Mouse (Mus musculus) thymus, postnatal 10 days (tissue): ENCODE results near the gene Aqp6.

ENCODE experiments used
- DNase-seq, 2 experiments: peaks; one replicate each; pipeline ENCODE4 v3.0.0; 2021; ENCODE audit warnings: low spot score in 2 of 2

The Aqp6 gene

DNA sequence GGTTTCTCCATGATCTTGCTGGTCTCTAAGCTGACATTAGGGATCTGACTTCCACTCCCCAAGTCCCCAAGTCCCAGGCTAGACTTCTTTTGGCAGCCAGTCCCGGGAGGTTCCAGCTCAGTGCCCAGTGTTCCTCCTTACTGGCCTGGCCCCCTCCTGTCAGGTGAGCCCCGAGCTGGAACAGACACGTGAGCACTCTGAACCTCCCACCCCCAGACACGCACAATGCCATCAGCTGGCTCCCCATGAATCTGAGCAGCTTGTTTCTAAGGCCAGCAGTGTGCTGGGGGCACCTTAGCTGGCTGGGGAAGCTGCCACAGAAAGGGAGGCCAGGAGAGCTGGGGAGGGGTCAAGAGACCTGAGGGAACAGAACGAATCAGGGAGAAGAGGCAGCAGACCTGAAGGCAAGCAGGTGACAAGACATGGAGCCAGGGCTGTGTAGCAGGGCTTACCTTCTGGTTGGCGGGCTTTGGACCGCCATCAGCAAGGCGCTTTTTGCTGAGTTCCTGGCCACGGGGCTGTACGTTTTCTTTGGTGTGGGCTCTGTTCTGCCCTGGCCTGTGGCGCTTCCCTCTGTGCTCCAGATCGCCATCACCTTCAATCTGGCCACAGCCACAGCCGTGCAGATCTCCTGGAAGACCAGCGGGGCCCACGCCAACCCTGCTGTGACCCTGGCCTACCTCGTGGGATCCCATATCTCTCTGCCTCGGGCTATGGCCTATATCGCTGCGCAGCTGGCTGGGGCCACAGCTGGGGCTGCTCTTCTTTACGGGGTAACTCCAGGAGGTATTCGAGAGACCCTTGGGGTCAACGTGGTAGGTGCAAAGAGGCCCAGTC, at the start of gene Aqp6:
Gene Aqp6 (plus strand): TSS at position 415 of the 837 bp plus-strand sequence.
- no peak for DNase-seq

GRCm38 (mm10) chr15:99553767-99554166, 47.4 kb upstream of the Aqp6 start:
- DNase-seq: no peak

GRCm38 (mm10) chr15:99558947-99559346, 42.3 kb upstream of the Aqp6 start:
- no peak for DNase-seq

GRCm38 (mm10) chr15:99560246-99560645, 41.0 kb upstream of the Aqp6 start:
- no peak for DNase-seq

DNA sequence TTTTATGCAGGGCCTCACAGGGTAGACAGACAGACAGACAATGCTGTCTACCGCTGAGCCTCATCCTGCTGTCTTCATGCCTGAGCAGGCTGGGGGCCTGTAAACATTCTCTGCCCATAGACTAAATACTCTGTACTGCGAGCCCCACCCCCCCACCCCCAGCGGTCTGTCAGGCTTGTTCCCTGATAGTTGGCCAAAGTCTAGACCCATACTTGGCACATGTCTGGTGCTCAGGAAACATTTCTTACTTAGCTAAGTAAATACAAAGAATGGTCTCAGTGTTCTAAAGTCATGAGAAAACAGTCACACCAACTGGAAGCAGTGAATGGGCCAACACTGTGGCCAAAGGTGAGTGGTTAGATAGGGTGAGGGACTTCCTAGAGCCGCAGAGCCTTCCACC, 33.8 kb upstream of the Aqp6 start:
- no peak for DNase-seq

- no peak for DNase-seq
Observed at GRCm38 (mm10) chr15:99568682-99569081, 32.5 kb upstream of the Aqp6 start.

DNA sequence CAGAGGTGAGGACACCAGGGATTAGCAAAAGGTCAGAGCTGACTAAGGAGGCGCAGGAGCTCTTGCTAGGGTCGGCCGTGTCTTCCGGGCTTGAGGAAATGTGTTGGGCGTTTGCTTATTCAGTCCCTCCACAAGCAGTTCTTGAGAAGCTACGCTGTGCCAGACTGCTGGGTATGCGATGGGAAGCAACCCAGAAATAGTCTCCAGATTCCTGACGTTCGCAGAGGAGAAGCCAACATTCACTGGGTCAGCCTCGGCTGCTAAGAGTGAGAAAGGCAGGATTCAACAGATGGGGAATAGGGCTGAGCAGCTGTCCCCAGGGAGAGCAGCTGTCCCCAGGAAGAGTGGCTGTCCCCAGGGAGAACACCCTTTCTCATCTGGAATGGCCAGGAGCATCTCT, 32.1 kb upstream of the Aqp6 start:
- DNase-seq: no peak

DNA sequence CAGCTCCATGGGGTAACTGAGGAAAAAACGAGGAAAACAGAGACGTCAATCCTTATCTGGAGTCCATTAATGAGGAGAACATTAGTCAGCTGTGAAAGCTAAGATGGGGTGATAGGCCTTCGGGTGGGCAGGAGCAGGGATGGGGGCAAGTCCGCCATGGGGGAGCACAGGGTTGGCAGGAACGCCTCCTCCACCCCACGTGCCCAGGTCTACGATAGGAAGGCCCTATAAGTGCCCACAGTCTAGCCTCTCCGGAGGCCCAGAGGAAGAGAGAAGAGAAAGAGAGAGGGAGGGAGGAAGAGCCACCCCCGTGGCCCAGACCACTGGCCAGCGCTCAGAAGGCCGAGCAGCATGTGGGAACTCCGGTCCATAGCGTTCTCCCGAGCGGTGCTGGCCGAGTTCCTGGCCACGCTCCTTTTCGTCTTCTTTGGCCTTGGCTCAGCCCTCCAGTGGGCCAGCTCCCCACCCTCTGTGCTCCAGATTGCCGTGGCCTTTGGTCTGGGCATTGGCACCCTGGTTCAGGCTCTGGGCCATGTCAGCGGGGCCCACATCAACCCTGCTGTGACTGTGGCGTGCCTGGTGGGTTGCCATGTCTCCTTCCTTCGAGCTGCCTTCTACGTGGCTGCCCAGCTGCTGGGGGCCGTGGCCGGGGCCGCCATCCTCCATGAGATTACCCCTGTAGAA, 22.3 kb upstream of the Aqp6 start, which contains the start of gene Aqp2:
Gene Aqp2 (plus strand): TSS at position 254 of the 684 bp plus-strand sequence.
- no peak for DNase-seq

DNA sequence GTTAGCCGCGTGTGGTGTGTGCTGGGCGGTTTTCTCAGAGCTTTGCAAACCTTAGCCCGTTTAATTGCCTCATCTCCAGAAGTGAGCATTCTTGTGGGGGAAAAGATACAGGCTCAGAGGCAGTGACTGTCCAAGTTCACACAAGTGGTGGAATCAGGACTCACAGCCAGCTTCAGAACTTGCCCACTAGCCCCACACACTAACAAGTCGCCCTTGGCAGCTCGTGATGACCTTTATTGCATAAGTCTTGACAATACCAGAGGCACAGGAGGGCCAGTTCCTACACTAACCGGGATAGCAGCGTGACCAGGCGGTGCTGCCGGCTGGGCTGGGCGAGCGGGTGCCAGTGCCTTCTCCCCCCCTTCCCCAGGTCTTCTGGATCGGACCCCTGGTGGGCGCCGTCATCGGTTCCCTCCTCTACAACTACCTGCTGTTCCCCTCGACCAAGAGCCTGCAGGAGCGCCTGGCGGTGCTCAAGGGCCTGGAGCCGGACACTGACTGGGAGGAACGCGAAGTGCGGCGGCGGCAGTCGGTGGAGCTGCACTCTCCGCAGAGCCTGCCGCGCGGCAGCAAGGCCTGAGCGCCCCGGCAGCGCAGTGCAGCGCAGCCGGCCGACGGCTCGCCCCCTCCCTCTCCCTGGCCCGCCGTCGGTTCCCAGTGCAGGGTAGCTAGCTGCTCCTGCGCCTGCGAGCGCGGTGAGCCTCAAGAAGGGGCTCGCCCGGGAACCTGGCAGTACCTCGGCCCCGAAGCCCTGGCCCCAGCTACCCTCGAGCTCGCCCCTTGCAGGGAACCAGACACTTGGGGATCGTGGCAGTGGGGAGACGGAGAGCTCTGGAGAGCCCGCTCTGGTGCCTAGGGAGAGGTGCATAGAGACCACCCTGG, 17.5 kb upstream of the Aqp6 start:
- no peak for DNase-seq

- no peak for DNase-seq
Observed at GRCm38 (mm10) chr15:99584407-99585202, 16.6 kb upstream of the Aqp6 start.

GRCm38 (mm10) chr15:99585741-99586140, 15.5 kb upstream of the Aqp6 start:
- no peak for DNase-seq

DNA sequence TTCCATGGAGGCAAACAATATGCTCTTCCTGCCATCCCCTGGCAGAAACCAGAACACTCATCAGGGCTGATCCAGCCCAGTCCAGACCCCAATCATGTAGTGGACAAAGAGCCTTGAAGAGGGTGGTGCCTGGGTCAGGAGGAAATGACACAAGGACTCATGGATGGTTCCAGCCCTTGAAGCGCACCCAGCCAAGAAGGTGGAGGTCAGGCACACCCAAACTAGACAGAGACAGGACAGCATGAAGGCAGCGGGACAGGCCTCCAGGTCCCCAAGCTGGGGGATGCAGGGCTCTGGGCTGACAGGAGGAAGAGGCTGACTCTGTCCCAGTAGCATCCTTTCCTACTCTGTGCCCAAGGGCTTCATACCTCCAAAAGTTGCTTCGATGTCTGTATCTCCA, 14.7 kb upstream of the Aqp6 start:
- DNase-seq: no peak

DNA sequence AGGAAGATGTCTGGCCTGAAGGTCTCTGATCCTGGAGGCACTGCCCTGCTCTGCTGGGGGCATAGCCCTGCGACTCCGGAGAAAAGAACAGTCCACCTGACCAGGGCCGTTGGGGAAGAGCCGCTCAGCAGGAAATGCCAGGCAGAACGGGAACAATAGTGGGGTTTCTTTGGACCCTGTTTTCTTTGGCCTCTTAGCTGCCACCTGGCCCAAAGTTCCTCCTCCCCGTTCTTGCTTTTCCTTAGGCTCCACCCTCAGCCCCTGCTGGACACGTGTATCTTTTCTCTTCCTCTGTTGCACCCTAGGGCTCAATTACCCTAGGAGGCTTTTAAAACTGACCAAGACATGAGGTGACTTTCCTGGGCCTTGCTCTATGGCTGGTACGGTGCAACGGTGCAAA, 12.0 kb upstream of the Aqp6 start:
- no peak for DNase-seq

GRCm38 (mm10) chr15:99589704-99590103, 11.5 kb upstream of the Aqp6 start:
- no peak for DNase-seq

DNA sequence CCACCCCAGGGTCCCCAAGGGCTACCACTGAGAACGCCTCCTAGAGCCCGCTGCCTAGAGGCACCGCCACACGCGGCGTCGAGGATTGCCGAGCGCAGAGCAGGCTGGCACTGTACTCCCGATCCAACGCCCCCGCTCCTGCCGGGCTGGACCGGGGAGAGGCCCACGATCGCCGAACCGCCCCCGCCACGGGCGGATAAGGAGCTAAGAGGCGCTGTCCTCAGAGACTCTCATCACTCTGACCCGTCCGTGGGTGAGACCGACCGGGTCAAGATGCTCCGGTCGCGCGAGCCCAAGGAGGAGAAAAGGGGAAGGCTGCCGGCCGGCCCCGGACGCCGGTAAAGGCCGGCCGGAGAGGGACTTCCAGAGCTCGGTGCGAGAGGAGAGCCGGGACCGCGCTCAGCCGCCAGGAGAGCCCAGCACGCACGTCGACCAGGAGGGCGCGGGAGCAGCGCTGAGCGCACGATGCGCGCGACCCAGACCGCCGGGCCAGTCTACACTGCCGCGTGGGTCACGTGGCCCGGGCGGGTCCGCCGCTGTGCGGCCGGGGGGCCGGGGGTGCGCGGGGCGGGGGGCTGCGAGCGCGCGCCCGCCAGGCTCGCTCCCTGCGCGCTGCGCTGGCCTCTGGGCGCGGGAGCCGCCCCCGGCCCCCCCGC, 10.6 kb upstream of the Aqp6 start, which contains the start of gene Aqp5:
Gene Aqp5 (plus strand): TSS at position 354 of the 656 bp plus-strand sequence.
- DNase-seq: no peak

- no peak for DNase-seq
Observed at GRCm38 (mm10) chr15:99592177-99592576, 9.0 kb upstream of the Aqp6 start.

DNA sequence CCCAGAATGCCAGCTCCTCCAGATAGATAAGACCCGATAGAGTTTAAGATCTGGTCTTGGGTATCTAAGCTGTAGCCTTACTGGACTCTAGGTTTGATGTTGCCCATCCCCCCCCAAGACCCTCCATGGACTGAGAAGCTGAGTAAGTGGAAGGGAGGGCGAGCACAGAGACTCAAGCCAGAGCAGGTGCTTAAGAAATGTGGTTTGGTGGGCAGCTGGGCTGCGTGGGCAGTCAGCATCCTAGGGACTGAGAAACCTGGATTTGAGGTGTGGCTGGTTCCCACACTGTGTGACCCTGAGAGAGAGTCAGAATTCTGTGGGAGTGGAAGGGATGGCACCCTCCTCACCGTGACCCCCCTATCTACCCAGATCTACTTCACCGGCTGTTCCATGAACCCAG, 8.3 kb upstream of the Aqp6 start:
- no peak for DNase-seq

- no peak for DNase-seq
Observed at GRCm38 (mm10) chr15:99594951-99595350, 6.2 kb upstream of the Aqp6 start.

DNA sequence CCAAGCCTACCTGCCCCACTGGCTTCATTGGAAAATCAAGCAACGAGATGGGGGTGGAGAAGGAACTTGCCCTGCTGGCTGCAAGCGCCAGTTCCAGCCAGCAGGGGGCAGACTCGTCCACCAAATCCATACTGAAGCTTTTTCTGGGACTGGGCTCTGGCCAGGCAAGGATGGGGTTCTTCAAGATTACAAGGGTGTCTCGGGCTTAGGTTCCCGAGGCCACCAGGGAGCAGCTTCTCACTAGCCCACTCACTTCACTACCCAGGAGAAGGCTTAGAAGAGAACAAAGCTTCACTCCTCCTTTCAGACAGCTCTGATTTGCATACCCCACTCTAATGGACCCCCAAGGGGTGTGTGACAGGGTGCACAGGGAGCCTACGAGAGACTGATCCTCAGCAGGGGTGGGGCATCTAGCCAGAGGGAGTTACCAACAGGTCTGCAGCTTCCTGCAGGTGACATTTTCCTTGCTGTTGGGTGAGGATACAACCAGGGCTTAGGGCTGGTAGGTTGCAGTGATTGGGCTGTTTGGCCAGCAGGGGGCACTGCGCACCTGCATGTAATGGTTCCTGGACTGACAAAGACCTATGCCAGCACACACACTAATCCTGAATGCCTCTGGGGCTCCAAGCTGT, 5.0 kb upstream of the Aqp6 start:
- peak; percentile 44 to 77 for DNase-seq

DNA sequence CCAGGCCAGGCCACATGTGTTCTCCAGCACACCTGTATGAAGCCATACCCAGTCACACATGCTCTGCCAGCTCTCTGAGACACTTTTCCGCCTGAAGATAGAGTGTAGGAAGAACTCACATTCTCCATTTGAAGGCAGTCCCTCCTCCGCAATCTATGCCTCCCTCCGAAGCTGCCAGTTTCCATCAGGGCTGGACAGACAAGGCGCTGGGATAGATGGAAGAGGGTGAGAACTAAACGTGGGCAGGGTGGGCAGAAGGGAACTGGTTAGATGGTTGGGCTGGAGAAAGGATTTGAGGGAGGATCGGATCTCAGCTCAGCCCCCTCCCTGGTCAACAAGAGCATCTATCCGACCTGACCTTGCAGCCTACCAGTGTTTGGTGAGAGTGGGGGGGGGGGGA, 4.4 kb upstream of the Aqp6 start:
- no peak for DNase-seq
